Mouse (Mus musculus) embryonic fibroblast, embryonic 13.5 days (primary cell): Measurements from ENCODE around the gene Myh10.

ENCODE experiments used
- CTCF ChIP-seq: IDR thresholded peaks from 2 replicates; pipeline ENCODE4 v1.5.1; 2011; ENCODE audit warnings: mild to moderate bottlenecking, control low read depth, low read length, moderate library complexity, borderline replicate concordance; ENCODE audit not compliant: insufficient read depth
- POLR2A ChIP-seq: IDR thresholded peaks from 2 replicates; pipeline ENCODE4 v1.6.1; 2011; ENCODE audit warnings: low read depth, mild to moderate bottlenecking, control low read depth, low read length, moderate library complexity

DNA sequence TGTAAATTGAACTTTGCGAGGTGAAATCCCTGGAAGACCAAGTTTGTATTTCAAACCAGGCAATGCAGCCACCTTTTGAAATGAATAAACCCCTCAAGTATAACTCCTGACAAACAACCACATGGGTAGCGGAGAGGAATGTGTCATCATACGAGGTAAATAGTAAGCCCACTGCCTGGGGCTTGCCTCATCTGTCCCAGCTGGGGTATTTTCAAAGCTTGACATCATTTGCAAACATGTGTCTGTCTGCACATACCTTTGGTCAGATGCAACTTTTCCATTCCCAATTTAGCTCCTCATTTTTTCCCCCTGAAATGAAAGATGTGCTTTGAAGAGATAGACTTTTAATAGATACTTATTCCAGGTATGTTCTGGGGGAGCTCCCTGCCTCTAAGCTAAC, 16.7 kb upstream of the Myh10 start:
- TF ChIP-seq CTCF (no peak), POLR2A (no peak)
